Mouse (Mus musculus) cerebellum, postnatal 36 days (tissue): Measurements from ENCODE around the gene AF366264.
"Not testable (repeated sequence)": the region's sequence is repeated elsewhere in the genome, so short reads cannot be mapped to it uniquely, and the experiment has no call there.

Experiments
- DNase-seq, 2 experiments: peaks; one replicate each; pipeline ENCODE4 v3.0.0; 2021 to 2022; ENCODE audit warnings: mixed read lengths in 2 of 2

AF366264 gene

GRCm38 (mm10) chr8:13838289-13838688, at the start of gene AF366264:
TSS of gene AF366264 (minus strand) at chr8:13838389.
- DNase-seq: not testable (repeated sequence)

- peak; percentile 40 for DNase-seq
Observed at GRCm38 (mm10) chr8:13843286-13843685, 5.1 kb upstream of the AF366264 start.

GRCm38 (mm10) chr8:13828598-13829172, 9.5 kb downstream of the AF366264 start:
- DNase-seq: no peak

GRCm38 (mm10) chr8:13799566-13799965, 38.6 kb downstream of the AF366264 start:
- no peak for DNase-seq

GRCm38 (mm10) chr8:13797676-13798075, 40.5 kb downstream of the AF366264 start:
- no peak for DNase-seq

- DNase-seq: no peak
Observed at GRCm38 (mm10) chr8:13793746-13794101, 44.5 kb downstream of the AF366264 start.

- no peak for DNase-seq
Observed at GRCm38 (mm10) chr8:13793097-13793745, 45.0 kb downstream of the AF366264 start.

- DNase-seq: no peak
Observed at GRCm38 (mm10) chr8:13789606-13790005, 48.6 kb downstream of the AF366264 start.

- DNase-seq: peak; percentile 97 to 99
Observed at GRCm38 (mm10) chr8:13785764-13786299, 52.4 kb downstream of the AF366264 start.

- DNase-seq: peak; percentile 83 to 88
Observed at GRCm38 (mm10) chr8:13785250-13785763, 52.9 kb downstream of the AF366264 start, which contains the start of gene Upf3a. TSS of gene Upf3a (plus strand) at chr8:13785615.
